Mouse (Mus musculus): Measurements from ENCODE around the gene Etnppl. TPM values are rescaled to one million over a fixed set of nuclear protein-coding genes. Genes with fewer than 3 reads are reported as not detected.

Gene Etnppl
- polyA plus RNA-seq, 1 experiment: not detected

GRCm38 (mm10) chr3:130579501-130579900 lies 37.7 kb upstream of the Etnppl start:
- no peak overlapping the region for H3K4me3 ChIP-seq
- H3K4me2 ChIP-seq (ENCODE audit: low read depth): peak overlapping the region; percentile 22
- no peaks in the 10 kb centered on the region for H3K36me3 ChIP-seq (ENCODE audit: control insufficient read depth, insufficient read depth)
- no peaks in the 10 kb centered on the region for H3K27me3 ChIP-seq (ENCODE audit: control insufficient read depth, insufficient read depth, insufficient read length)
- H3K79me2 ChIP-seq (ENCODE audit: control insufficient read depth, insufficient read depth): no peaks in the 10 kb centered on the region
- no peak for TF ChIP-seq REST (IDR thresholded peaks at IDR 0.05; ENCODE audit: insufficient read depth, insufficient read length)
- peak; percentile 42 for TF ChIP-seq TCF12 (IDR thresholded peaks at IDR 0.05; ENCODE audit: insufficient read depth, poor library complexity, severe bottlenecking)
- TF ChIP-seq MYOG (IDR thresholded peaks at IDR 0.05; ENCODE audit: control insufficient read depth in 1 of 3, insufficient read depth in 1 of 3, insufficient read length in 2 of 3, low read depth in 2 of 3): peak in 2 of 3 experiments; percentile 49 to 80
- peak in 2 of 3 experiments; percentile 58 to 85 for TF ChIP-seq MYOD1 (IDR thresholded peaks at IDR 0.05; ENCODE audit: control insufficient read depth in 1 of 3, insufficient read length in 2 of 3, low read depth in 2 of 3)
- H3ac ChIP-seq (ENCODE audit: control insufficient read depth, insufficient read length): no peak overlapping the region

GRCm38 (mm10) chr3:130581577-130581976 lies 35.7 kb upstream of the Etnppl start:
- Histone ChIP-seq H3K27me3 (ENCODE audit: control insufficient read depth, insufficient read depth, insufficient read length) (no peaks in the 10 kb centered on the region), H3K4me3 (no peak overlapping the region), H3ac (ENCODE audit: control insufficient read depth, insufficient read length) (no peak overlapping the region), H3K79me2 (ENCODE audit: control insufficient read depth, insufficient read depth) (no peaks in the 10 kb centered on the region), H3K36me3 (ENCODE audit: control insufficient read depth, insufficient read depth) (no peaks in the 10 kb centered on the region), H3K4me2 (ENCODE audit: low read depth) (no peak overlapping the region)
- TF ChIP-seq TCF3 (IDR thresholded peaks at IDR 0.05; ENCODE audit: insufficient read length, low read depth) (no peak), POLR2A (IDR thresholded peaks at IDR 0.05; ENCODE audit: insufficient read length, low read depth) (no peak), E2F4 (IDR thresholded peaks at IDR 0.05; ENCODE audit: insufficient read depth) (no peak), CEBPB (IDR thresholded peaks at IDR 0.05; ENCODE audit: insufficient read depth, poor library complexity, severe bottlenecking) (no peak), POLR2AphosphoS2 (IDR thresholded peaks at IDR 0.05; ENCODE audit: insufficient read length, low read depth) (no peak), TCF12 (IDR thresholded peaks at IDR 0.05; ENCODE audit: insufficient read depth, poor library complexity, severe bottlenecking) (no peak), USF1 (IDR thresholded peaks at IDR 0.05; ENCODE audit: low read depth) (no peak), MYOG (IDR thresholded peaks at IDR 0.05; ENCODE audit: control insufficient read depth in 1 of 3, insufficient read depth in 1 of 3, insufficient read length in 2 of 3, low read depth in 2 of 3) (no peak)

GRCm38 (mm10) chr3:130582903-130583664 lies 34.2 kb upstream of the Etnppl start:
- no peaks in the 10 kb centered on the region for H3K27me3 ChIP-seq (ENCODE audit: control insufficient read depth, insufficient read depth, insufficient read length)
- no peak overlapping the region for H3K4me2 ChIP-seq (ENCODE audit: low read depth)
- TF ChIP-seq SRF (IDR thresholded peaks at IDR 0.05; ENCODE audit: control insufficient read depth, insufficient read length, low read depth): no peak
- TF ChIP-seq TCF3 (IDR thresholded peaks at IDR 0.05; ENCODE audit: insufficient read length, low read depth): no peak
- no peak for TF ChIP-seq MYOD1 (IDR thresholded peaks at IDR 0.05; ENCODE audit: control insufficient read depth in 1 of 3, insufficient read length in 2 of 3, low read depth in 2 of 3)
- TF ChIP-seq POLR2A (IDR thresholded peaks at IDR 0.05; ENCODE audit: insufficient read length, low read depth): no peak
- no peak for TF ChIP-seq CEBPB (IDR thresholded peaks at IDR 0.05; ENCODE audit: insufficient read depth, poor library complexity, severe bottlenecking)
- TF ChIP-seq MAX (IDR thresholded peaks at IDR 0.05; ENCODE audit: low read depth): no peak
- no peak for TF ChIP-seq TCF12 (IDR thresholded peaks at IDR 0.05; ENCODE audit: insufficient read depth, poor library complexity, severe bottlenecking)
- no peak for TF ChIP-seq USF1 (IDR thresholded peaks at IDR 0.05; ENCODE audit: low read depth)
- no peak for TF ChIP-seq E2F4 (IDR thresholded peaks at IDR 0.05; ENCODE audit: insufficient read depth)
- no peak for TF ChIP-seq MYOG (IDR thresholded peaks at IDR 0.05; ENCODE audit: control insufficient read depth in 1 of 3, insufficient read depth in 1 of 3, insufficient read length in 2 of 3, low read depth in 2 of 3)
- H3K79me2 ChIP-seq (ENCODE audit: control insufficient read depth, insufficient read depth): no peaks in the 10 kb centered on the region
- no peaks in the 10 kb centered on the region for H3K36me3 ChIP-seq (ENCODE audit: control insufficient read depth, insufficient read depth)
- no peak overlapping the region for H3K4me3 ChIP-seq
- no peak overlapping the region for H3ac ChIP-seq (ENCODE audit: control insufficient read depth, insufficient read length)

GRCm38 (mm10) chr3:130584007-130584406 lies 33.2 kb upstream of the Etnppl start:
- H3K36me3 ChIP-seq (ENCODE audit: control insufficient read depth, insufficient read depth): no peaks in the 10 kb centered on the region
- H3K4me3 ChIP-seq: no peak overlapping the region
- H3K4me2 ChIP-seq (ENCODE audit: low read depth): no peak overlapping the region
- no peaks in the 10 kb centered on the region for H3K27me3 ChIP-seq (ENCODE audit: control insufficient read depth, insufficient read depth, insufficient read length)
- TF ChIP-seq REST (IDR thresholded peaks at IDR 0.05; ENCODE audit: insufficient read depth, insufficient read length): no peak
- TF ChIP-seq POLR2A (IDR thresholded peaks at IDR 0.05; ENCODE audit: insufficient read length, low read depth): no peak
- no peak for TF ChIP-seq USF1 (IDR thresholded peaks at IDR 0.05; ENCODE audit: low read depth)
- no peak for TF ChIP-seq MAX (IDR thresholded peaks at IDR 0.05; ENCODE audit: low read depth)
- TF ChIP-seq SRF (IDR thresholded peaks at IDR 0.05; ENCODE audit: control insufficient read depth, insufficient read length, low read depth): no peak
- TF ChIP-seq MYOD1 (IDR thresholded peaks at IDR 0.05; ENCODE audit: control insufficient read depth in 1 of 3, insufficient read length in 2 of 3, low read depth in 2 of 3): no peak
- TF ChIP-seq MYOG (IDR thresholded peaks at IDR 0.05; ENCODE audit: control insufficient read depth in 1 of 3, insufficient read depth in 1 of 3, insufficient read length in 2 of 3, low read depth in 2 of 3): no peak
- no peak for TF ChIP-seq E2F4 (IDR thresholded peaks at IDR 0.05; ENCODE audit: insufficient read depth)
- TF ChIP-seq TCF12 (IDR thresholded peaks at IDR 0.05; ENCODE audit: insufficient read depth, poor library complexity, severe bottlenecking): no peak
- no peak for TF ChIP-seq TCF3 (IDR thresholded peaks at IDR 0.05; ENCODE audit: insufficient read length, low read depth)
- TF ChIP-seq CEBPB (IDR thresholded peaks at IDR 0.05; ENCODE audit: insufficient read depth, poor library complexity, severe bottlenecking): no peak
- TF ChIP-seq POLR2AphosphoS2 (IDR thresholded peaks at IDR 0.05; ENCODE audit: insufficient read length, low read depth): no peak
- H3K79me2 ChIP-seq (ENCODE audit: control insufficient read depth, insufficient read depth): no peaks in the 10 kb centered on the region
- H3ac ChIP-seq (ENCODE audit: control insufficient read depth, insufficient read length): no peak overlapping the region

GRCm38 (mm10) chr3:130595050-130595449 lies 22.2 kb upstream of the Etnppl start:
- no peak overlapping the region for H3K4me3 ChIP-seq
- H3K36me3 ChIP-seq (ENCODE audit: control insufficient read depth, insufficient read depth): no peaks in the 10 kb centered on the region
- TF ChIP-seq TCF3 (IDR thresholded peaks at IDR 0.05; ENCODE audit: insufficient read length, low read depth) (no peak), MYOG (IDR thresholded peaks at IDR 0.05; ENCODE audit: control insufficient read depth in 1 of 3, insufficient read depth in 1 of 3, insufficient read length in 2 of 3, low read depth in 2 of 3) (no peak)
- no peak overlapping the region for H3K4me2 ChIP-seq (ENCODE audit: low read depth)
- H3K27me3 ChIP-seq (ENCODE audit: control insufficient read depth, insufficient read depth, insufficient read length): no peaks in the 10 kb centered on the region
- no peak overlapping the region for H3ac ChIP-seq (ENCODE audit: control insufficient read depth, insufficient read length)
- no peaks in the 10 kb centered on the region for H3K79me2 ChIP-seq (ENCODE audit: control insufficient read depth, insufficient read depth)

Measured in myocyte (in vitro differentiated cells).